Mouse (Mus musculus) embryonic facial prominence, embryonic 10.5 days (tissue): ENCODE data around the gene Mmd2. TPM values are rescaled to one million over a fixed set of nuclear protein-coding genes. Genes with fewer than 3 reads are reported as not detected.

ENCODE experiments used
- DNase-seq: peaks from one replicate; pipeline ENCODE4 v3.0.0-alpha.2; 2017; ENCODE audit warnings: low spot score
- H3K27ac ChIP-seq: fragments of 300-500 bp; sonication (generic); replicated peaks from 2 replicates; pipeline ENCODE4 v1.5.1; 2016; ENCODE audit warnings: mild to moderate bottlenecking
- H3K27me3 ChIP-seq: fragments of 300-500 bp; sonication (generic); replicated peaks from 2 replicates; pipeline ENCODE4 v1.6.1; 2016; ENCODE audit warnings: low read depth, mild to moderate bottlenecking; ENCODE audit not compliant: poor library complexity, severe bottlenecking
- H3K36me3 ChIP-seq: fragments of 300-500 bp; sonication (generic); replicated peaks from 2 replicates; pipeline ENCODE4 v1.6.1; 2016; ENCODE audit warnings: mild to moderate bottlenecking, moderate library complexity
- H3K4me1 ChIP-seq: fragments of 300-500 bp; sonication (generic); 2 replicates; pipeline ENCODE4 v1.6.1; 2016
- H3K4me3 ChIP-seq: fragments of 300-500 bp; sonication (generic); 2 replicates; pipeline ENCODE4 v1.5.1; 2016; ENCODE audit warnings: mild to moderate bottlenecking, moderate library complexity
- H3K9me3 ChIP-seq: fragments of 300-500 bp; sonication (generic); 2 replicates; pipeline ENCODE4 v1.6.1; 2016; ENCODE audit warnings: mild to moderate bottlenecking
- WGBS: fragments of 180-500 bp; shearing (Covaris S2); methylation state at CpG from one replicate; pipeline ENCODE4 v1.1.7; 2016; 5-methylcytosine and 5-hydroxymethylcytosine counted together
- polyA plus RNA-seq: library from polyadenylated mRNA; unstranded; fragments of >200 nt; fragmentation: Nextera tagmentation; extraction: Ambion mirVana; gene quantifications from 2 replicates; pipeline ENCODE4 v1.2.1, GENCODE M21; 2016

Mmd2 gene
- polyA plus RNA-seq, result 1.8 and 2.9 TPM in 2 replicates

DNA sequence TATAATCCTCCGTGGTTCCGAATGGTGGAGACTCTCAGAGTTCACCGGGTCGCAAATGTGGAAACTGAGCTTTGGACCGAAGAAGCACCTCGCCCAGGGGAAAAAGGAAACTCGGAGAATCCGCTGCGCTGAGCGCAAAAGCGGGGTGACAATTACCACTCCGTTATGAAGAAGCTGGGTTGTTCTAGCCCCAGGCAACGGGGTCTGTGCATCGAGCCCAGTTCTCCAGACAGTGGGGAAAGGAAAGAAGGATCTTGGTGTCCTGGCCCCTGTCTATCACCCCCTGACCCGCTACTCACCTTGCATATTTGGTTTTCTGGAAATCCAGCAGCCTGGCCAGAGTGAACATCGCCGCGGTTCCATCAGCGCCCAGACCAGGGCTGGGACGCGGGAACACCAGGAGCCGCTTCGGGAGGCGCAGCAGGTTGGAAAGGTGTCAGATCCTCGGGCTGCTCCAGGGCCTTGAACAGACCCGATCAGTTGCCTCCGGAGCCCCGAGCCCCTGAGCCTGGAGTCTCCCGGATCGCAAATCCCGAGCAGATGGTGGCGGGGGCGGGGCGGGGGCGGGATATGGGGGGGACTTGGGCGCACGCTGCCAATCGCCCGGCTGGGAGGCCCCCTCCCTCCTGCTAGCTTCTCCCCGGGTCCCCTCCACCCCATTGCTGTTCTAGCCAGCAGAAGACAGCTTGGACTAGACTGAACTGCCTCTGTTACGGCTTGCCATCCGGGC is at the start of gene Mmd2:
TSS of gene Mmd2 (minus strand) at position 542 of the 730 bp plus-strand sequence.
- peak within 1 kb of the TSS; percentile 61 for H3K4me3 ChIP-seq
- 0 out of 2 replicates have a peak, but pooled peaks cover 2% of the 10 kb centered on the region for H3K9me3 ChIP-seq
- no peaks in the 10 kb centered on the region for H3K36me3 ChIP-seq
- WGBS, result 3% methylated on average over 42 of the region's 42 CpGs
- H3K27ac ChIP-seq, result peak within 1 kb of the TSS; percentile 65
- DNase-seq, result peak; percentile 70
- H3K4me1 ChIP-seq, result peaks cover 15% of the 10 kb centered on the region
- peaks cover 45% of the 10 kb centered on the region for H3K27me3 ChIP-seq

DNA sequence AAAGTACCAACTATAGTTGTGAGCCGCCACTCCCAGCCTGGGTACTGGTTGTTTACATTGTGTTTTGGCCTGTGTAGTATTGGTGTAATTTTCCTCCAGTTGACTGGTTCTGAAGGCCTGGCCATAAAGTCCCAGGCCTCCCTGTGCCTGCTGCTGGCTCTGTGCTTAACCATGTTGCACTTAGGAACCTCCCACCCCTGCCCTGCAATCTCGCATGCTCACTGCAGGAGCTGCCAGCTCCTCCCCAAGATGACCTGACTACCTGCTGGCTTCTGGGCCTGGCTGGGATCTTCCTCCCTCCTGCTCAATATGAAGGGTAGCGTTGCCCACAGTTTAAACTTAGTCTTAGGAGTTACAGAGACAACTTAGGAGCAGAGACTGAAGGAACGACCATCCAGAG is 43.7 kb upstream of the Mmd2 start:
- no peak overlapping the region for H3K4me3 ChIP-seq
- peaks cover 24% of the 10 kb centered on the region for H3K4me1 ChIP-seq
- H3K27me3 ChIP-seq, result no peaks in the 10 kb centered on the region
- no peaks in the 10 kb centered on the region for H3K9me3 ChIP-seq
- WGBS, result 77% methylated on average over 4 of the region's 4 CpGs
- H3K27ac ChIP-seq, result no peak overlapping the region
- DNase-seq, result no peak
- H3K36me3 ChIP-seq, result peaks cover 43% of the 10 kb centered on the region

DNA sequence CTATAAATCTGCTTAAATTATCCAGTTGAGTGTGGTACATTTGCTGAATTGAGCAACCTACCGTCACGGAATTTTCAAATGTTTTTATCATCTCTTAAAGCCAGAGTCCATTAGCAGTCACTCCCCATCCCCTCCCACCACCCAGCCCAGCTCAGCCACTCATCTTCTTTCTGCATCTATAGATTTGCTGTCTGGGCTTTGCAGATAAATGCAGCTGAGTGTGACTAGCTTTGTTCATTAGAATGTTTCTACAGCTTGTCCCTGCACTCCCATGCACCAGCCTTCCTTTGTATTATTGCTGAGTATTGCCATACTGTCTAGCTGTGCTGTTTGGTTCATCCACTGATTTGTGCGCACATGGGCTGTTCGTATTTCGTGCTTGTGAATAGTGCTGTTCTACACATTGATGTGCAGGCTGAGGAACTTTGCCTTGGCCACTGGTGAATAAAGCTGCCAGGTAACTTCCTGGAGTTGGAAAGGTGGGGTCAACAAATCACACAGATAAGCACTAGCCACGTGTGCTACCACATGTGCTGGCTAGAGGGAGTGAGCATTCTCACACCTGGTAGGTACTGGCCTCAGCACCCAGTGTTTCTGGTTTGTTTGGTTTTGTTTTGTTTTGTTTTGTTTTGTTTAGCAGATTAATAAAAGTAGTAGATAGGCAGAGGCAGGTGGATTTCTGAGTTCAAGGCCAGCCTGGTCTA is 42.3 kb upstream of the Mmd2 start:
- 86% methylated on average over 6 of the region's 6 CpGs for WGBS
- H3K9me3 ChIP-seq, result no peaks in the 10 kb centered on the region
- H3K4me1 ChIP-seq, result peaks cover 15% of the 10 kb centered on the region
- H3K27me3 ChIP-seq, result no peaks in the 10 kb centered on the region
- H3K36me3 ChIP-seq, result peaks cover 39% of the 10 kb centered on the region
- no peak overlapping the region for H3K27ac ChIP-seq
- no peak for DNase-seq
- no peak overlapping the region for H3K4me3 ChIP-seq

DNA sequence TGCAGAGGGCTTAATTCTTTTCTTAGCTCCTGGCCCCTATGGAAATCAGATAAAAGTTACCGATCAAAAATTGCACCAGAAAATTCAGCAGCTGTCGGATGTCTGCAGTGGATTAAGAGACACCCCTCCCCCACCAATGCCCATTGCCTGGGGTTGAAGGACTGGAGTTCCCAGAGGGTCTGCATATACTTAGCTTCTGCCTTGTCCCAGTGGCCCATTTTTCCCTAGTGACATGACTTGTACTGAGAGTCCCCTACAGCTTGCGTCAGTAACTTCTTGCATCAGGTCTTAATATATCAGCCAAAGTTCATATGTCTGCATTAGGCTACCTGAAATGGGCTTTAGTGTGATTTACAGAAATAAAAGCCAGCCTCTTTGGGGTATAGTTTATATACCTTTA is 41.8 kb upstream of the Mmd2 start:
- WGBS, result 64% methylated on average over 3 of the region's 3 CpGs
- Histone ChIP-seq H3K27ac (peak overlapping the region; percentile 44; the same call in 1 of the 2 replicates), H3K9me3 (no peaks in the 10 kb centered on the region), H3K4me1 (peaks cover 15% of the 10 kb centered on the region), H3K36me3 (peaks cover 35% of the 10 kb centered on the region), H3K4me3 (no peak overlapping the region), H3K27me3 (no peaks in the 10 kb centered on the region)
- no peak for DNase-seq

DNA sequence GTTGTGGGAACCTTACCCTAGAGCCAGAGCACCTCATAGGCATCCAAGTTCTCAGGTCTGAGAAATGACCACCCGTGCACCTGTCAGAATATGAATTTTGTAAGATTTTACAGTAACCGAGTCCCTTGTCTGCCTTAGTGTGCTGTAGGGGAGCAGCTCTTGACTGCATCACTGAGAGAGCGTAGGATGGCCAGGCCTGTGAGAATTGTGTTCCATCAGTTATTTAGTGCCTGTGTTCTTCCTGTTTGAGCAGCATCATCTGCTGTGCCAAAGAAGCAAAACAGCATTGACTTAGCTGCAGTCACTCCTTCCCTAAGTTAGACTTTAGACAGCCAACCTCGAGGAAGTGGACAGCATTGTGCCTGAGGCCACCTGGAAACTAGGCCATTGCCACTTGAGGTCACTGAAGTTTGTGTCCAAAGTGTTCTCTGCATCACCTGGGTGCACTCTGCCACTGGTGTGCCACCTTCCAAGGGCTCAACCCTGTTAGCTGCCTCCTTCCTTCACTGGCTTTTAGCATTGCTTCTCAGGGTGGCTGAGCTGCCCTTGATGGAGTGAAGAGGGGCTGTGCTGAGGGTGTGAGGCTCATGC is 41.0 kb upstream of the Mmd2 start:
- DNase-seq, result no peak
- peaks cover 15% of the 10 kb centered on the region for H3K4me1 ChIP-seq
- no peaks in the 10 kb centered on the region for H3K9me3 ChIP-seq
- no peak overlapping the region for H3K4me3 ChIP-seq
- 88% methylated on average over 4 of the region's 4 CpGs for WGBS
- H3K27me3 ChIP-seq, result no peaks in the 10 kb centered on the region
- peaks cover 35% of the 10 kb centered on the region for H3K36me3 ChIP-seq
- H3K27ac ChIP-seq, result peak overlapping the region; percentile 44; the same call in 1 of the 2 replicates

DNA sequence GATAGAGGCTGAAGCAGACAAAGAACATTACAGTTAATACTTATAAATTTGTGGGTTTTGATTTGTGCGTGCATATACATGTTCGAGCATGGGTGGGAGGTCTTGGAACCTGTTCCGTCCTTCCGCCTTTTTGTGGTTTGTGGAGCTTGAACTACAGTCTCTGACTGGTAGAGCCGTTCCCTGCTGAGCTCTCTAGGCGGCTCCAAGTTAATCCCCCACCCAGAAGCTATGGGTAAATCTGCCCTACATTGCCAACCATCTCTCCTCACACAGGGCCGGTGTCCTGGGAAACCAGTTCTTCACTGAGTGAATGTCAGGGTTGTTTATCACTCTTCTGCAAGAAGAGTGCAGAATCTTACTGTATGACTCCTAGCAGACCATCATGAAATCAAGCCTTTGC is 39.6 kb upstream of the Mmd2 start:
- Histone ChIP-seq H3K4me3 (no peak overlapping the region), H3K9me3 (no peaks in the 10 kb centered on the region), H3K4me1 (peaks cover 13% of the 10 kb centered on the region), H3K27ac (no peak overlapping the region), H3K27me3 (no peaks in the 10 kb centered on the region), H3K36me3 (peaks cover 42% of the 10 kb centered on the region)
- DNase-seq, result no peak
- WGBS, result 81% methylated on average over 7 of the region's 7 CpGs

DNA sequence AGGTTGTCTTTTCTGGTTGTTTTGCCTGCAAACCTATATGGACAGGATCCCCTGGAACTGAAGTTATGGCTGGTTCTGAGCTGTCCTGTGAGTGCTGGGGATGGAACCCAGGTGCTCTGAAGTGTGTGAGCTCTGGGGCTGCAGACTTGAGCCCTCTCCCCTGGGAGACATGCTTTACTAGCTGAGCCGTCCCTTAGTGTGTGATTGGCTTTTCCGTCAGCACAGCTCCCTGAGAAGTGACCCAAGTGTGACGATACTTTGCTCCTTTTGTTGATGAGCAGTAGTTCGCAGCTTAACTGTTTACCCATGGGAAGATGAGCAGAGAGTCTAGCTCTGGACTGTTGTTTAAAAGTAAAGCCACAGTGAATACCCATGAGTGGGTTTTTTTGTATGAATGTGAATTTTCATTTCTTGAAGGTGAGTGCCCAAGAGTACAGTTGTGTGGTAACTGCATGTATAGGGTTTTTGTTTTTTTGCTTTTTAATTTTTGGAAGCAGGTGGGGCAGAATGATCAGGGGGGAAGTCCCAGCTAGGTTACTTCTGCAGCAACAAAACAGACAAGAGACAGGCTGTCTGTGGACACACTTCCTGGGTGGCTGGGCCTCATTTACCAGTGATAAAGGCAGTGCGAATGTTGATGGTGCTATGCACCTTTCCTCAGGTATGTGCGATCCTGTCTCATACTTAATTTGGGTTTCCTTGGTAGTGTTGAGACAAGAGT is 32.9 kb upstream of the Mmd2 start:
- Histone ChIP-seq H3K36me3 (peaks cover 90% of the 10 kb centered on the region), H3K4me3 (no peak overlapping the region), H3K27ac (no peak overlapping the region), H3K27me3 (no peaks in the 10 kb centered on the region), H3K4me1 (no peaks in the 10 kb centered on the region), H3K9me3 (no peaks in the 10 kb centered on the region)
- WGBS, result 86% methylated on average over 6 of the region's 6 CpGs
- no peak for DNase-seq

DNA sequence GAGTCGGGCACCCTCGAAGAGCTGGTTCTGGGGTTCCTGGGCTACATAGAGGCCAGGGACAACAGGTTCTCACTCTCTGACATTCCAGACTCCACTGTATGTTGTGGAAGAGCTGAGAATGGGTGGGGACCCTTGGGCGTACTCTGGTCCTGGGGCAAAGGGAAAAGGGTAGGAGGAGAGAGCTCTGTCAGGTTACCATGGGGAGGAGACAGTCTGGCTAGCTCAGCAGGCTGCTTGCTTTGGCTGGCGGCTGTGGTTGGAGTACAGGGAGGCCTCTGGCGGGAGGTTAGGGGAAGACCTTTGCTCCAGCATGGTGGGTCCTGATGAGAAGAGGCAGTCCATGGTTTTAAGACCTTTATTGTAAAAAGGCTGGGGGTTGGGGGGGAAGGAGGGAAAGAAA is 31.5 kb upstream of the Mmd2 start:
- Histone ChIP-seq H3K4me3 (no peak overlapping the region), H3K4me1 (no peaks in the 10 kb centered on the region), H3K9me3 (no peaks in the 10 kb centered on the region), H3K36me3 (peaks cover 98% of the 10 kb centered on the region), H3K27ac (no peak overlapping the region), H3K27me3 (no peaks in the 10 kb centered on the region)
- 89% methylated on average over 5 of the region's 5 CpGs for WGBS
- DNase-seq, result no peak

DNA sequence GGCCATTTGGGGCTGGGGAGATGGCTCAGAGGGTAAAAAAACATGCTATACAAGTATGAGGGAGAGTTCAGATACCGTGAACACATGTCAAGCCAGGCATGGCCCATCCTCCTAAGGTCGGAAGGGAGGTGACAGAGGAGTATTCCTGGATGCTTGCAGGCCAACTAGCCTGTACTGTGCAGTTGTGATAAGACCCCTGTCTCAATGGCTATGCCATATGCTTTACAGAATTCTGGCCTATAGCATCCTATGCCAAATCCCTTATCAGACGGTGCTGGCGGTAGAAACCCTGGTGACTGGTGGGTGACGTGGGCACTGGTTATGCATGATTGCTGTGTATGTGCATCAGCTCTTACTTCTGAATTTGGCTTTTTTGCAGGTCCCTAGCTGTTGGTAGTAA is 29.2 kb upstream of the Mmd2 start:
- Histone ChIP-seq H3K4me3 (no peak overlapping the region), H3K4me1 (no peaks in the 10 kb centered on the region), H3K36me3 (peaks cover 99% of the 10 kb centered on the region), H3K27me3 (no peaks in the 10 kb centered on the region), H3K27ac (no peak overlapping the region), H3K9me3 (no peaks in the 10 kb centered on the region)
- WGBS, result 94% methylated on average over 5 of the region's 5 CpGs
- no peak for DNase-seq

DNA sequence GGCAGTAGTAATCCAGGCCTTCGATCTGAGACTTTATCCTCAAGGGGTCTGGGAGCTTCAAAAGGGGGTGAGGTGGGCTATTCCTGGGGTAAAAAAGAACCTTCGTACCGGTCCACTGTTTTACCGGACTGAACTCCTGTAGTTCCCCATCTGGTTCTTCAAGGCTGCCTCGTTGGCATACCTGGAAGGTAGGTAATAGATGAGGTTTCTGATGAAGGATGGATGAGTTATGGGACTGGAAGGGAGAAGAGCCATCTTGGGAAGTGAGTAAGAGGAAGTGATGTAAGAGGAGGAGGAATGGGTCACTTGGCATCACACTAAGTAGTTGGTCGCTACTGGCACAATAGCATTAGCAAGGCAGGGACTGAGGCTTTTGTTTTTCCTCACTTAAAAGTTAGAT is 21.6 kb upstream of the Mmd2 start:
- Histone ChIP-seq H3K4me3 (peak overlapping the region; percentile 100), H3K27ac (peak overlapping the region; percentile 95), H3K27me3 (no peaks in the 10 kb centered on the region), H3K4me1 (peaks cover 20% of the 10 kb centered on the region), H3K36me3 (peaks cover 44% of the 10 kb centered on the region), H3K9me3 (no peaks in the 10 kb centered on the region)
- 10% methylated on average over 6 of the region's 6 CpGs for WGBS
- DNase-seq, result no peak

DNA sequence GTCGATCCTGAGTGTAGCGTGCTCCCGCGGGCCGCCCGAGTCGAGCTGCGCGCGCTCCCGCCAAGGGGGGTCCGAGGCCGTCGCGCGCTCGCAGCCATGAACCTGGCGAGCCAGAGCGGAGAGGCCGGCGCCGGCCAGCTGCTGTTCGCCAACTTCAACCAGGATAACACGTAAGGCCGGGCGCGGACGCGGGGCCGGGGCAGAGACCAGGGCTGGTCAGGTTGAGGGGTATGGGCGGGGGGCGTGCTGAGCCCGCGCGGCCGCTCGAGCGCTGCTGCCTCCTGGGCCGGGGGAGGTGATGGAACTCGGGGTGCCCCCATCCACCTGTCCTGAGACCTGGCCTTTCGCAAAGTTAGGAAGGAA is 21.0 kb upstream of the Mmd2 start:
- peak overlapping the region; percentile 95 for H3K27ac ChIP-seq
- H3K27me3 ChIP-seq, result no peaks in the 10 kb centered on the region
- H3K4me3 ChIP-seq, result peak overlapping the region; percentile 100
- no peak for DNase-seq
- H3K36me3 ChIP-seq, result peaks cover 39% of the 10 kb centered on the region
- no peaks in the 10 kb centered on the region for H3K9me3 ChIP-seq
- H3K4me1 ChIP-seq, result peaks cover 20% of the 10 kb centered on the region
- under 1% methylated on average over 41 of the region's 41 CpGs for WGBS
